Mouse (Mus musculus) hindbrain, postnatal 0 days (tissue): ENCODE measurements around the gene Actn1. TPM values are rescaled to one million over a fixed set of nuclear protein-coding genes. Genes with fewer than 3 reads are reported as not detected.

Source experiments
- ATAC-seq: fragments of 200-750 bp; cut with Nextera tagmentation; 2 replicates; pipeline ENCODE4 v1.8.0; 2017; ENCODE audit warnings: mild to moderate bottlenecking, moderate TSS enrichment, moderate library complexity
- DNase-seq: peaks from one replicate; pipeline ENCODE4 v3.0.0-alpha.2; 2015; ENCODE audit warnings: low spot score
- H3K27ac ChIP-seq: fragments of 300-500 bp; sonication (generic); 2 replicates; pipeline ENCODE4 v1.5.1; 2014; ENCODE audit warnings: mild to moderate bottlenecking
- H3K27me3 ChIP-seq: fragments of 300-500 bp; sonication (generic); 2 replicates; pipeline ENCODE4 v1.6.1; 2014; ENCODE audit warnings: low read length, mixed read lengths; ENCODE audit not compliant: insufficient read depth
- H3K36me3 ChIP-seq: fragments of 300-500 bp; sonication (generic); 2 replicates; pipeline ENCODE4 v1.6.1; 2014; ENCODE audit warnings: low read length, mixed read lengths; ENCODE audit not compliant: insufficient read depth
- H3K4me1 ChIP-seq: fragments of 300-500 bp; sonication (generic); 2 replicates; pipeline ENCODE4 v1.6.1; 2014; ENCODE audit warnings: antibody characterized with exemption, low read length, mixed read lengths; ENCODE audit not compliant: insufficient read depth
- H3K4me2 ChIP-seq: fragments of 300-500 bp; sonication (generic); 2 replicates; pipeline ENCODE4 v1.6.1; 2014; ENCODE audit warnings: low read depth, mild to moderate bottlenecking, low read length, moderate library complexity, mixed read lengths
- H3K4me3 ChIP-seq: fragments of 300-500 bp; sonication (generic); 2 replicates; pipeline ENCODE4 v1.5.1; 2014; ENCODE audit warnings: low read length
- H3K9ac ChIP-seq: fragments of 300-500 bp; sonication (generic); replicated peaks from 2 replicates; pipeline ENCODE4 v1.6.1; 2014; ENCODE audit warnings: mild to moderate bottlenecking, low read length, moderate library complexity, mixed read lengths
- H3K9me3 ChIP-seq: fragments of 300-500 bp; sonication (generic); 2 replicates; pipeline ENCODE4 v1.6.1; 2016; ENCODE audit warnings: low read length, mixed read lengths
- CTCF ChIP-seq: IDR thresholded peaks from 2 replicates; pipeline ENCODE4 v1.5.1; 2016; ENCODE audit warnings: antibody characterized with exemption, control low read depth, low read depth
- WGBS: fragments of 180-500 bp; shearing (Covaris S2); extraction: QIAGEN DNeasy Blood & Tissue Kit; methylation state at CpG from one replicate; pipeline ENCODE4 v1.1.7; 2014; 5-methylcytosine and 5-hydroxymethylcytosine counted together
- polyA plus RNA-seq: library from polyadenylated mRNA; unstranded; fragments of >200 nt; fragmentation: Nextera tagmentation; extraction: Ambion mirVana; gene quantifications from 2 replicates; pipeline ENCODE4 v1.2.1, GENCODE M21; 2015
- total RNA-seq: library from RNA; depleted of rRNA; stranded (reverse); fragments of >200 nt; gene quantifications from 2 replicates; pipeline ENCODE4 v1.2.3, GENCODE M21; 2014

Actn1 gene
- total and polyA plus RNA-seq, 2 experiments from 2014 or later: 7.4 to 18.3 TPM

- Histone ChIP-seq H3K4me1 (peaks cover 23% of the 10 kb centered on the region), H3K4me2 (peak overlapping the region; percentile 60), H3K4me3 (peak overlapping the region; percentile 60; the same call in 1 of the 2 replicates), H3K27me3 (no peaks in the 10 kb centered on the region), H3K36me3 (no peaks in the 10 kb centered on the region), H3K27ac (peak overlapping the region; percentile 98), H3K9ac (no peak overlapping the region; the same call in 1 of the 2 replicates), H3K9me3 (no peaks in the 10 kb centered on the region)
- no peak for TF ChIP-seq CTCF
- 6% methylated on average over 6 of the region's 6 CpGs for WGBS
- peak; percentile 61 for ATAC-seq
- DNase-seq: peak; percentile 61
These were observed 129.4 kb downstream of the Actn1 start for GRCm38 (mm10) chr12:80130558-80131358.

GRCm38 (mm10) chr12:80129531-80129930, 130.6 kb downstream of the Actn1 start:
- H3K9ac ChIP-seq: no peak overlapping the region
- TF ChIP-seq CTCF: peak; percentile 47
- peaks cover 23% of the 10 kb centered on the region for H3K4me1 ChIP-seq
- peak overlapping the region; percentile 76; the same call in 1 of the 2 replicates for H3K27ac ChIP-seq
- no peak overlapping the region for H3K4me3 ChIP-seq
- no peak for ATAC-seq
- H3K36me3 ChIP-seq: no peaks in the 10 kb centered on the region
- no peaks in the 10 kb centered on the region for H3K27me3 ChIP-seq
- H3K4me2 ChIP-seq: 0 out of 2 replicates have a peak overlapping the region, but pooled peaks have one; percentile 38
- DNase-seq: no peak
- WGBS: 96% methylated on average over 8 of the region's 8 CpGs
- no peaks in the 10 kb centered on the region for H3K9me3 ChIP-seq

GRCm38 (mm10) chr12:80127191-80127762, 132.9 kb downstream of the Actn1 start:
- H3K36me3 ChIP-seq: no peaks in the 10 kb centered on the region
- DNase-seq (peak; percentile 51), ATAC-seq (no peak)
- H3K27me3 ChIP-seq: no peaks in the 10 kb centered on the region
- no peak for TF ChIP-seq CTCF
- H3K4me2 ChIP-seq: no peak overlapping the region
- no peak overlapping the region for H3K4me3 ChIP-seq
- WGBS: 51% methylated on average over 5 of the region's 5 CpGs
- no peaks in the 10 kb centered on the region for H3K9me3 ChIP-seq
- peaks cover 38% of the 10 kb centered on the region for H3K4me1 ChIP-seq
- H3K9ac ChIP-seq: no peak overlapping the region
- H3K27ac ChIP-seq: no peak overlapping the region

GRCm38 (mm10) chr12:80125316-80125715, 134.9 kb downstream of the Actn1 start:
- Histone ChIP-seq H3K4me1 (peaks cover 25% of the 10 kb centered on the region), H3K27ac (no peak overlapping the region), H3K36me3 (no peaks in the 10 kb centered on the region), H3K9ac (no peak overlapping the region), H3K4me3 (no peak overlapping the region), H3K4me2 (no peak overlapping the region), H3K9me3 (no peaks in the 10 kb centered on the region), H3K27me3 (no peaks in the 10 kb centered on the region)
- TF ChIP-seq CTCF: no peak
- no peak for DNase-seq
- no peak for ATAC-seq
- WGBS: 93% methylated on average over 5 of the region's 5 CpGs

- no peak overlapping the region for H3K4me3 ChIP-seq
- H3K4me1 ChIP-seq: peaks cover 20% of the 10 kb centered on the region
- no peak for TF ChIP-seq CTCF
- DNase-seq: no peak
- H3K9me3 ChIP-seq: no peaks in the 10 kb centered on the region
- ATAC-seq: no peak; the same call in 1 of the 2 replicates
- no peaks in the 10 kb centered on the region for H3K27me3 ChIP-seq
- H3K36me3 ChIP-seq: no peaks in the 10 kb centered on the region
- no peak overlapping the region for H3K4me2 ChIP-seq
- H3K9ac ChIP-seq: no peak overlapping the region
- WGBS: 70% methylated on average over 3 of the region's 3 CpGs
- no peak overlapping the region for H3K27ac ChIP-seq
These were observed 135.4 kb downstream of the Actn1 start for GRCm38 (mm10) chr12:80124756-80125155.

- no peak for TF ChIP-seq CTCF
- ATAC-seq: no peak
- 56% methylated on average over 3 of the region's 3 CpGs for WGBS
These were observed 136.0 kb downstream of the Actn1 start for GRCm38 (mm10) chr12:80124211-80124610.

More at GRCm38 (mm10) chr12:80124211-80124610, 136.0 kb downstream of the Actn1 start:
- H3K4me3 ChIP-seq: no peak overlapping the region
- no peaks in the 10 kb centered on the region for H3K36me3 ChIP-seq
- H3K27me3 ChIP-seq: no peaks in the 10 kb centered on the region
- H3K27ac ChIP-seq: peak overlapping the region; percentile 29; the same call in 1 of the 2 replicates
- no peak for DNase-seq
- H3K9ac ChIP-seq: no peak overlapping the region
- no peaks in the 10 kb centered on the region for H3K9me3 ChIP-seq
- peaks cover 15% of the 10 kb centered on the region for H3K4me1 ChIP-seq
- H3K4me2 ChIP-seq: no peak overlapping the region
